Mouse (Mus musculus) mesoderm, embryonic 11.5 days (tissue): ENCODE measurements at regions not wholly inside any gene's neighbourhood (a gene's known extent, or its start where the extent isn't known, plus 50 kb on each side); places are given as distances from the start of the nearest gene placed in this dataset.
"Not testable (repeated sequence)": the region's sequence is repeated elsewhere in the genome, so short reads cannot be mapped to it uniquely, and the experiment has no call there.

Experiments used
- DNase-seq: peaks from one replicate; pipeline ENCODE4 v3.0.0-alpha.2; 2012; ENCODE audit warnings: low read depth, low spot score

DNA sequence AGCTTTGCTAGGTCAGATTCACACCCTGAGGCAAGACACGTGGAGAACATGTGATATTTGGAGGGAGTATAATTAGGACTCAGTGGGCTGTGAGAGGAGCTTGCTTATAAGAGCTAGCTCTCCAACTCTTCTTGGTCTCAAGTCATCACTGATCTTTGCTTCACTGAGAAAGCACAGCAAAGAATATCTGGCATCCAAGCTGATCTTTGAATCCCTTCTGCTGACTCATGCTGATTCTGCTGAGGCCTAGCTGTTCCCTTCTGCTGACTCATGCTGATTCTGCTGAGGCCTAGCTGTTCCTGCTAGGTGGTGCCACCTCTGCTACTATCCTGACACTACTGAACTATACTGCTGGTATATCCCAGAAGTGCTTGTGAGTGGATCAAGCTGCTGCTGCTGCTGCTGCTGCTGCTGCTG is 639.0 kb upstream of the Slc8a1 start:
- DNase-seq: no peak

DNA sequence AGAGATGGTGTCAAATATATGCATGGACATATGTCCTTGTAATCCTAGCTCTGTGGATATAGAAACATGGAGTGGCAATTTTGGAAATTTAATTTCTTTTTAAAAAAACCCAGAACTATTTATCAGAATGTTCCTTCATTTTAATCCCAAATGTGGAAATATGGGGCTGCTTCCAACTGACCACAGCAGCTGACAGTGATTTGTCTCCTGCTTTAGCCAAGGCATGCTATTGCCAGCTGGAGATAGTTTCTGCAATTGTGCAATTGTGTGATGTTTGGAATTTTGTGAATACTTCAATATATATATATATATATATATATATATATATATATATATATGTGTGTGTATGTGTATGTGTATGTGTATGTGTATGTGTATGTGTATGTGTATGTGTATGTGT is 629.7 kb upstream of the Slc8a1 start:
- DNase-seq: no peak

DNA sequence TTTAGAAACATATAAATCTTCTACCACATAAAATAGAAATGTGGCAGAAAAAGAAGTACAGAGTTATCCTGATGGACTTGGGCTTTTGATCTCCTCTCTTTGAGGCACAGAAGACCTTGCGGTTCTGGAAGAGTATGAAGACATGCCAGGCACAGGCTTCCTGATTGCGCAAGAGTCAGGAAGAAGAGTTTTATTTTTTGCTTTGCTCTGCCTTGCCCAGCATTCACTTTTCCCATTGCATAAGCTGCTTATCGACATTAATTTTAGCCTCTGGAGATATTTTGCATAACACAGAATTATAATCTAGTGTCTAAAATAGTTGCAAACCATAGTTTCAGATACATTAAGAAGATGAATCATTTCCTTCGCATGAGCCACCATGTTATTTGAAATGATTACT is 627.8 kb upstream of the Slc8a1 start:
- DNase-seq: no peak

DNA sequence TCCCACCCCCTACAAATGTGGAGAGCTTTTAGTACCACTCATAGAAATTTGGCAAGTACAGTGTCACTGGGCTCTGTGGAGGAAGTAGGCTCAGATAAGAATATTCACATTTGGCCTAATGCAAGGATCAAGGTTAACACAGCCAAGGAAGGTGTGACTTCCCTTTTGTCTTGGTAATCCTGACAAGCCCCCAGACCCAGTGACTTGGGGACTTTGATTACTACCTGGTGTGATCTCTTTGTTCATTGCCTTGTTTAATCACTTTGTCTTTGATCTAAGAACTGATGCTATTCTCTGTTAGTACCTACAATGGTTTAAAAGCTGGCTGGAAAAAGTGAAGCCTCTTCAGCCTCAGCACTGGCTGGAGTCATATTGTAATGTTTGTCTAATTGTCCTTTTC is 610.5 kb upstream of the Slc8a1 start:
- no peak for DNase-seq

DNA sequence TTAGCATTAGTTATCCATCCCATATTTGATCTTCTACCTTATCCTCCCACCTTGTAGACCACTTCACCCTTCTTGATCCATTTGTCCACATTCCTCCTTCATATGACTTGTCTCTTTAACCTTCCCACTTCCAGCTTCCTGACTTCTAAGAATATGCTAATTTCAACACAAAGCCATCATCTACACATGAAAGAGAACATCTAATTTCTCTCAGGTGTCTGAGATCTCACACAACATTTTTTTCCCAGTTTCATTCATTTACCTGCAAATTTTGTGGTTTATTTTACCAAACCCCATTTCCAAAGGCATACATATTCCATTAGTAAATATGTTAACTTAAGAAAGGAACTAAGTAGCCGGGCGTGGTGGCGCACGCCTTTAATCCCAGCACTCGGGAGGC is 593.3 kb upstream of the Slc8a1 start:
- no peak for DNase-seq

DNA sequence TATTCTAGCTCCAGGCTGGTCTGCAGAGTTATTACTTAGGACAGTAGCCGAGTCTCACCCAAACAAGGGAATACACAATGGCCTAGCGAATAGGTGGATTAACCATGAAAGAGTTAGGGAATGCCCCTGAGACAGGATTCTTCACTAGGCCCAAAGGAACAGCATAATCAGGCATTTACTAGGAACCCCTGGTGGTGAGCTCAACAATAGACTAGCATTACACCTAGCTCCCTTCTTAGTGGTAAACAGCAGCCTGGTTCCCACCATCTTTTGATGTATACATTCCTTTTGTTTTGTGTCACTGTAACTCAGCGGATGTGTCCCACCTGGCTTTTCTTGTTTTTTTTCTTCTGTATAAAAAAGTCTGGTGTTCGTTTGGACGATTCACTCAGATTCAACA is 574.0 kb upstream of the Slc8a1 start:
- no peak for DNase-seq

DNA sequence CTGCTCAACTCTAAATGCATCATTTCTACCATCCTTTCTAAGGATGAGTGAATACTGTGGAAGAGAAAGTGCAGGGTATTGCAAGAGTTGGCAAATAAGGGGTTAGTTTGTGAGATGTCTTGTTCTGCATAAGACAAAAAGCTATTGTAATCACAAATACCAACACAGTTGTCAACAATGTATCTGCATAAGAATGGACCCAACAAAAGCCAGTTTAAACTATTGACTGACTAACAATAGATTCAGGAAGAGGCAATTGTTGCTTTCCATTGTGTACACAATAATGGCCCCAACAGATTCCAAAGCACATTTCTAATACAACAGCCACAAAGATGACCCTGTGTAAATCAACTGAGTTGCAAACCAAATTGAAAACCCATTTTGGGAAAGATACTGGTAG is 568.2 kb upstream of the Slc8a1 start:
- DNase-seq: no peak

DNA sequence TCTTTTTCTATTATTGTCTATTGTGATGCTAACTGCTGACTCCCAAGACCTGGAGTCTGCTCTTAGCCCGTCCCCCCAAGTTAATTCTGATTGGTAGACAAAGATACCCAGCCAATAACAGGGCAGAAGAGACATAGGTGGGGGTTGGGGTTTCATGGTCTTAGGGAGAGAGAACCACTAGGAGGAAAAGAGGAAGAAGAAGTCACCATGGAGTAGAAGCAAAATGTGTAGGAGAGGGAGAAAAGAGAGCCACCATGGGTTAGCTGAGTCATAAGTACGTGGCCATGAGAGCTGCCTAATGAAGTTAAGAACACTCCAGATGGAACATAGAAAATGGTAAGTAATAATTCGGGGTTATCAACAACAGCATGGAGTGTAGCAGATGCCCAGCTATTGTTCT is 539.6 kb upstream of the Slc8a1 start:
- no peak for DNase-seq

DNA sequence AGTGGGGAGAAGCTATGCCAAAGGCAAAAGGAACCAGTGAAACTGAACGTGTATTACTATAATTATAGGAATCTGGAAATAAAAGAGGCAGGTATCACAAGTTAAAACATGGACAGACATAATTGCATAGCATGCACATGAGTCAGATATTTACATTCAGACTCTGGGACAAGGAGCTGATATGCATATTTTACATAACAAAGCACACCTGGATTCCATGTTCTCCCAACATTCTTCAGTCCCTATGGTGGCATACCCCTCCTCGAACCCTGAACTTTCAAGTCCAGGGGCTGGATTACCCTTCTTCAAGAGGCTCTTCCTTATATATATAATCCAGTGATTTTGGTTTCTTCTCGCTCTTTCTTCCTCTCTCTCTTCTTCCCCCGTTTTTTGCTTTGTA is 535.8 kb upstream of the Slc8a1 start:
- DNase-seq: no peak

DNA sequence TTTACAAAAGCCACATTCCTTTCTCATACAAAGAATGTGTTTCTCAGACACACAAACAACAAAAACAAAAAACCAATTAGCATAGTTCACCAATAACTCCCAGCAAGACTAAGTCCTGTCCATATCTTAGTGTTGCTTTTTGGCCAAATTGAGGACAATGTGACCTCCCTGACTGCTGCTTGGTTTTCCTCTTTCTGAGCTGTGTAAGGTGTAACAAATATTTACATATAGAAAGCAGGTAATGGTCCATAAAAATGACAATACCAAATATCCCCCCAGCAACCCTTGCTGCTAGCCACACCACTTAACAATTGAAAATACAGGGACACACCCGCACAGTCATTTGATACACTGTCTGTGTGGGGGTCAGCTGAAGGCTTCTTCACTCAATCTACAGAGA is 534.7 kb upstream of the Slc8a1 start:
- no peak for DNase-seq

DNA sequence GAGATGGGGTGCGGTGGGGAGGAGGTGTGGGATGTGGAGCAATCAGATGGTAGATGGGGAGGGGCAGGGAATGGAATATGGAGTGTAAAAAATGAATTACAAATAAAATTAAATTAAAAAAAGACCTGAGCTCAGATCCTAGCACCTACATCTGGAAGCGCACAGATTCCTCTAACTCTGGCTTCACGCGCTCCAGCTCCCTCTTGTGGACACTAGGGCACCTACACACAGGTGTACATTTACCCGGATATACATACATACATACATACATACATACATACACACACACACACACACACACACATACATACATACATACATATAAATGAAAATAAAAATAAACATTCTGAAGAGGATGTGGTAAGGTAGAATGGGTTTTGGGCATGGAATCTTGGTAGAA is 528.7 kb upstream of the Slc8a1 start:
- DNase-seq: not testable (repeated sequence)

DNA sequence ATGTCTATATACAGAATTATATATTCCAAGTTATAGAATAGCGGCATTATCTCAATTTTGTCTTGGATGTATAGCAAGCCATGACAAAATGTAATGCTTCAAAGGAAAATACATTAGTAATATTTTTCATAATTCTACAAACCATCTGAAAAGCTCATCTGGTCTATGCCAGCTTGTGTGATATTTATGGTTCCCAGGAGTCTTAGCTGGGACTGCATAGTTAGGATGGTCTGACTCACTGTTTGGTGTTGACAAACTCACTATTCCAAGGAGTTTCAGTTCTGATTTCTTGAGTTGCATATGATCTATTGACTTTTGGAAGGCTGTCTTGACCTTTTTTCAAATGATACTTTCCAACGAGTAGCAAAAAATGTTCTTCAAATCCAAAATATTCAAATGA is 514.2 kb upstream of the Slc8a1 start:
- DNase-seq: no peak

DNA sequence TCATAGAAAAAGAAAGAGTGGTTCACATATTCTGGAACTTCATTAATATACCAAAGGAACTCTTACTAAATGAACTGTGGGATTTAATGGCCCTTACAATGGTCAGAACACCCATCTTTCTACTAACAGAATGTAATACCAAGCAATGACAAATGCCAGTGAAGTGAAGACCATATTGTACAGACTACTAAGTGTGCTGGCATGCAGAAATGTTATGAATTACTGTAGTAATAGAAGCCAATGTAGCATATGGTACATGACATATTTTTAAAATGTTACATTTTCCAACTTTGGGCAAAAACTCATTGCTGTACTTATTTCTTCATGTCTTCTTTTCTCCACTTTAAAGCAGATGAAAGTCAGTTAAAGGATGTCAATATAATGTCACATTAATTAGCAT is 513.7 kb upstream of the Slc8a1 start:
- no peak for DNase-seq

DNA sequence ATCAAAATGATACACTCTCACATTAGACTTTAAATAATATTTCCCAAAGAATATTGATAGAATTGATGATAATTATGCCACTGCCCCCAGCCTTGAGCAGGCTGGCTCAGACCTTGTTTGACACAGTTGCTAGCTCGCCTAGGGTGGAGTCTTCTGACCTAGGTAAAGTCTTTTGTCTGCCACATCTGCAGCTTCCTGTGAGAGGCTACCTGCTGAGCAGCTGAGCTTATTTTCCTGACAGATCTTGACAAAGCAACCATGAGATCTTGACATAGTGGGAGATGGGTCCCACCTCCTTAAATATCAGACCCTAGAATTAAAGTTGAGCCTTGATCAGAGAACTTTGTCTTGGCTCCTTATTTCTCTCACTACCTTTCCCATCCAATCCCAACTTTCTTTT is 500.2 kb upstream of the Slc8a1 start:
- DNase-seq: no peak

DNA sequence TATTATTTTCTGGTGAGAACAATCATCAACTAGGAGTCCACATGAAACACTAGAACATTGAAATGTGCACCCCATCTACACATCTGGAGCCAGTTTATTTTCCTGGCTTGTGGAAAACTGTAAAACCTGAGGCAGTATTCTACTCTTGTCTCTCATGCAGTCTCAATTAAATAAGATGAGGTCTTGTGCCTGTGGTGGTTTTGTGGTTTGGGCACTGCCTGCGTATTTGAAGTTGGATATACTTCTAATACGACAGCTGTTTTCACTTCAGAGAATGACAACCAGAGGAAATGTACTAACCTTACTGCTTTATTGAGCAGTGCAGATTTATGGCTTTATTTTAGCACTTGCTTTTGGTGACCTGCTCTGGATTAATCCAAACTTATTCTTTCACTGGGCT is 499.3 kb upstream of the Slc8a1 start:
- DNase-seq: peak; percentile 46

DNA sequence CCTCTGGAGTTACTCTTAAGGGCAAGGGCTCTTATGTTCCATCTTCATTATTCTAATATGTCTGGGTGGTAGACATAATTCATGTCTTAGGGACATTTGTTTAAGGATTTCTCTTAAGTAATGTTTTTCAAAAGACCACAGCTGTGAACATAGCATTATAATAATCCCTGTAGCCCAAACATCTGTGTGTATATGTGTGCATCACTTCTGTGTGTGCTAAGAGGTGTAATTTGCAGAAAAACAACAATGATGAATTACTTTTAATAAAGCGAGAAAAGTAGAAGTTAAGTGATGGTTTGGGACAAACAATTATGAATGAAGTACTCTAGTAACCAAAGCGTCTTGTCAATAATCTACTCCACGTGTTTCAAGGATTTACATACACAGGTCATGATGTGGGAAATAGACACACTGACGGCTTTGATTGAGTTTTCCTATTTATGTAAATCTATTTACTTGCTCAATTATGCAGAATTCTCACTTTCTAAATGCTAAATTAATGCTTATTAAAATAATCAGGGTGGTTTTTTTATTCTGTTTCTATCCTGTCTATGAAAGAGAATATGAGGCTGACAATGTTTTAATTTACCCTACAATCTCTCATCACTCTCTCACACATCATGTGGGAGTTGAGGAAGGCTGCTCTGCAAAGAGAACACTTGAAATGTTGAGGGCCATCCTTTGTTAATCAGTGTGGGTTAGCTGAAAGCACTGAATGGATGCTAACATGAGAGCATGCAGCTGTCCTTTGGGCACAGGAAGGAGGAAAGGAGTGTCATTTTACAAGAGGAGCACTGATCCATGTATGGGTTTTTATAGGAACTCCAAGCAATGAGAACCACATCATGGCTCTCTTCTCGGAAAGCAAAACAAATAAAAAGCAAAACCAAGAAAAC is 477.8 kb upstream of the Slc8a1 start:
- DNase-seq: no peak

DNA sequence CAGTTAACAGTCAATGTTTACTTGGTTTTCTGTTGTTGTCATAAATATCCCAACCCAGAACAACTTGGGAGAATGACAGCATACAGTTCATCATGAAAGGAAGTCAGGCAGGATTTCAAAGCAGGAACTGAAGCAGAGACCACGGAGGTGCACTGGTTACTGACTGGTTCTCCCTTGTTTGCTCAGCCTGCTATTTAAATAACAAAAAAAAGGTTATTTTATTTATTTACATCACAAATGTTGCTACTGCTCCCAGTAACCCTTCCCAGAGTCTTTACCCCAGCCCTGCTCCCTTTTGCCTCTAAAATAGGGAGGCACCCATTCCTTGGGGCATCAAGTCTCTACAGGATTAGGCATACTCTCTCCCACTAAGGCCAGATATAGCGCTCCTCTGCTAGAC is 461.8 kb upstream of the Slc8a1 start:
- DNase-seq: no peak

DNA sequence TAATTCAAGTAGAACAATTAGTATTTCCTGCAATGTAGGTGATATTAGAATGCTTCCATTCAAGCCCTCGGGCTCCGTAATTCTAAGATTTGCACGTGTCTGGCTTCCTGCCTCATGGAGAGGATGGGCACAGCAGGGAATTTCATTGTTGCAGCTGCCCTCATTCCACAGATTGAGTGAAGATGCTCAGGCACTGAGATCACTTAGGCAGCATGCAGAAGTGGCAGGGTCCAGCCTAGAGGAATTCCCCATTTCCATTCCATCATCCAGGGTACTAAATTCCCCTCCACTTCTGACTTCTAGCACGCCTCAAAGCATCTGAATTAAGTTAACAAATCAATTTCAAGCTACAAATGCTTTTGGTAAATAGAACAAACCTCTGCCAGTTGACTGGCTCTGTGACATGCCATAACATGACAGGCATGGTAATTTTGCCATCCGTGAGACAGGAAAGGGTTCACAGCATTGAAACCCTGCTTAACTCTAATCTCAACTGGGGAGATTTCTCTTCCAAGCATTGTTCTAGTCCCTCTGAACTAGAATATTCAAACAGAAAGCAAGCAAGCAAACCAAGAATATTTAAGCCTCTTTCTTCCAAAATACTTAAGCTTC is 461.0 kb upstream of the Slc8a1 start:
- DNase-seq: peak; percentile 23

DNA sequence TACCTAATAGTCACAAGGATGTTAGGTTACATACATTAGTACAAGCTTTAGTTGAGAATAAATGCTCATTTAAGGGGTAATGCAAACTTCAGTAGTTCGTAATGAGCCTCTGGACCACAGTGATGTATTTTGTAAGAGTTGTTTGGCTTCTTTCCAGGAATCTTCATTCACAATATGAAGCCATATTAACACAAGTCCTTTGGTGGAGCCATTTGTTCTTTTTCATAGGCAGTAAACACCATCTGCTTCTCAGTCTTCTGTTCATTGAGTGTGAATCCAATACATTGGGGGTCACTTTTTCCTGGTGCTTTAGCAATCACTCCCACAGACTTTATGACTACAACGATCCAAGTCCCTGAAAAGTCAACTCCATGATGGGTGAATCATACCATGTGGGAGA is 446.1 kb upstream of the Slc8a1 start:
- no peak for DNase-seq

DNA sequence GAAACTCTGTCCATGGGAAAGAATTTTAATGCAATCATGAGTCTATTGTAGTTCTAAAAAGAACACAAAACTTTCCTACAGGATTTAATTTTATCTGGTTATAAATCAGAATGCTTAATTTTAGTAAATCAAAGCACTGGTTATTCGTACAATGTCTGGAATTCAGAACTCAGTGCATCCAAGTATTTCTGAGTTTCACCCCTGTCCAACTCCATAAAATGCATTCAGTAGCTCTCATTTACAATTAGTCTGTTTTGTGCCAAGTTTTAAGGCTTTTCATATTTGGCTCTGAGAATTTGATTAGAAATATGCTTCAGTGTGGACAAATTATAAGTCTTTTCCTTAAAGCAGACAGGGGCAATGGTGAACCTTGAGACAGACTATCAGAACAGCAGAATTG is 433.0 kb upstream of the Slc8a1 start:
- no peak for DNase-seq

DNA sequence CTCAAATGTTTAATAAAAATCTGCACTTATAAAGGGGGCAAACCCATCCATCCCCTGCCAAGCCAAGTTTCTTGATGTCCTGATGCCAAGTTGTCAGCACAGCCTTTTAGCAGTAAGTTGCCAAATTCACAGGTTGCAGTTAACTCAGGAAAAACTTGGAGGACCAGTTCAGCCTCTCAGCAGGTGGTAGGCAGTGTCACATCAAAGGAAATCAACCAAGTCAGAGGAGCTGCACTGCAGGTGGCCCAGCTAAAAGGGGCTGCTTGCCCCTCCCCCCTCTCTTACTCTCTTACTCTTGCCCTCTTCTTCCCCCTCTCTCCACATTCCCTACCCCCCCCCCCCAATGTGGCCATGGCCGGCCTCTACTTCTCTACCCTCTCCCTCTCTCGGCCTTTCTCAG is 415.3 kb upstream of the Slc8a1 start:
- no peak for DNase-seq

DNA sequence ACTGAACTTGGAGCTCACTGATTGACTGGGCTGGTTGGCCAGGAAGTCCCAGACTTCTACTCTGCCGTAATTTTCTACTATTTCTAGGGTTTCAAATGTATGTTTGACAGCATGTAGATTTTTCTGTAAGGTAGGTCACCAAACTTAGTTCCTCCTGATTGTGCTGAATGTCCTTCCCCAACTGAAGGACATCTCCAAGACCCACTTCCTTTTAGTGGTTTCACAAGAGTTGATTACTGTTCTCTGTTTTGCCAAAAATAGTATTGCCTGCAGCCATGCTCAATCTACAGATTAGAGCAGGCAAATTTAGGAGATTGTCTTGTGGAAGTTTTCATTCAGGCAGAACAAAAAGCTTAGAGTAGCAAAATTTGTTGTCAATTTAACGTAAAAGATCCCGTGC is 396.7 kb upstream of the Slc8a1 start:
- DNase-seq: no peak

DNA sequence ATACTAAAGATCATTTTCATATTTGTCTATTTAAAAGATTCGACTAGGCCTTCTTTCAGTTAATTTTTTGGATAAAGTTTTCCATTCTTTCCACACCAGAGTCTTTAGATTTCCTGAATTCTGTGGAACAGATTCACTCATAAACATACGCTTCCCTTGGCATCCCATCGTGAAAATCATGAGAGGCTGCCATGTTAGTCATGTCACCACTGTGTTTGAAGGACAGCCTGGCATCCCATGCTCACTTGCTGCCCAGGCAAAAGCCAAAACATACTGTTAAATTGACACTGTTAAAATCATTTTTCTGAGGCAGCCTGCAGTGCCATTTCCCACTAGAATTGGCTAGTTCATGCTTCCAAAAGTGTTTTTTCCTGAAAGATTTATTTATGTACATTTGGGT is 394.8 kb upstream of the Slc8a1 start:
- no peak for DNase-seq

DNA sequence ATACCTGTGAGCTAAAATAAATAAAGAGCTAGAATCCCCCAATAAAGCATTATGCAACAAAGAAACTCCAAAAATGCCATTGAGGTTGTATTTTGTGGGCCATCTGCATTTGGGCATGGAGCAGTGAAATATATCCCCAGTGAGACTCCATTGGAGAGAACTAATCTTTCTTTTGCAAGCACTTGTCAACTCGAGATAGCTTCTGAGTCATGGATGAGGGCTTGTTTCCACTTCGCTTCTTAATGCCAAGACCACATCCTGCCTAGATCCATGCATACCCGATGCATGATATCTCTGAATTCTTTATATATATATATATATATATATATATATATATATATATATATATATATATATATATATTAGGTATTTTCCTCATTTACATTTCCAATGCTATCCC is 349.0 kb upstream of the Slc8a1 start:
- no peak for DNase-seq
